In the genomic region with DNA sequence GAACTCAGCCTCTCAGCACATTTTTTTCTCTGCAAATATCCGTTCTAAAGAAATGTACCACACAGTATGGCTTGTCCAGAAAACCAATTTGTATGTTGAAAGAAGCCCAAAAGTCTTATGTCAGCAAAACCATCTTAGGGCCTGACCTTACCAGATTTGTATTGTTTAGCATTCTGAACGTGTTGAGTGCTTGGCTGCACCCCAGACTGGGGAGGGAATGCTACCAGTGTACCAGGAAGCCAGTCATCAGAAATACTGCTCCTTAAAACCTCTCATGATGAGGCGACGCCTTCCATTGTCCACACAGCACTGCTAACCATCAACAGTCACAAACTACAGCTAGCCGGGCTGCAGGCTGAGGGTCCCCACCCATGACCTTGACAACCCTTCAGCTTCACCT, we compare ENCODE assay signal across 22 mouse cellular contexts.
A peak's percentile ranks its signal among the peaks of the same experiment; 100 is the strongest.
DNase-seq lines count a peak whose midpoint lies in the region; ATAC-seq and TF ChIP-seq lines count a peak whose summit lies in the region.
"Had no signal": no experiment of that assay in that cellular context is flagged by ENCODE, and none has a peak within 500 bp of the region (broad histone marks: within the 10 kb centered on the region; RNA-seq: fewer than 3 reads in every experiment).

No protein-coding gene starts in this region.

- no peaks in the 10 kb centered on the region for H3K9me3 ChIP-seq in kidney, postnatal 0 days (replicated peaks; ENCODE audit: low read length)
- H3K9me3 ChIP-seq: embryonic facial prominence, embryonic 12.5 days; forebrain, embryonic 12.5 days; heart, embryonic 10.5 days; hindbrain, embryonic 15.5 days; neural tube, embryonic 13.5 days had no signal

- H3K27me3 ChIP-seq in kidney, postnatal 0 days (ENCODE audit: insufficient read depth, low read length): no peaks in the 10 kb centered on the region
- H3K27me3 ChIP-seq: hindbrain, embryonic 15.5 days had no signal

- H3K27ac ChIP-seq in kidney, postnatal 0 days: no peak overlapping the region
- H3K27ac ChIP-seq: embryonic facial prominence, embryonic 12.5 days; forebrain, embryonic 12.5 days; gastrocnemius, adult 2 months; heart, embryonic 10.5 days; hindbrain, embryonic 15.5 days; neural tube, embryonic 13.5 days had no signal

- no peaks in the 10 kb centered on the region for H3K36me3 ChIP-seq in kidney, postnatal 0 days (ENCODE audit: insufficient read depth, low read length)
- H3K36me3 ChIP-seq: embryonic facial prominence, embryonic 12.5 days; forebrain, embryonic 12.5 days; G1E; heart, embryonic 10.5 days; hindbrain, embryonic 15.5 days; neural tube, embryonic 13.5 days had no signal

- peak; percentile 29 for DNase-seq in kidney, postnatal 0 days (ENCODE audit: low spot score)
- no peak for DNase-seq in kidney, adult 9 months
- DNase-seq in ES-CJ7 (ENCODE audit: low read depth, low spot score): peak; percentile 28
- peak; percentile 38 for DNase-seq in fibroblast of lung, adult 2 months (ENCODE audit: low read depth)
- DNase-seq in lung, postnatal 10 days: peak; percentile 23
- DNase-seq in thymus, postnatal 4 days: no peak
- no peak for DNase-seq in layer of hippocampus, adult 8-10 months (ENCODE audit: low spot score in 2 of 2)
- no peak for DNase-seq in right cerebral cortex, postnatal 4 days
- DNase-seq: adrenal gland, postnatal 14 days; cerebellum, adult 2 months; cerebellum, postnatal 25 days; gastrocnemius, adult 2 months; midbrain, embryonic 14.5 days; thymus, postnatal 25 days had no signal

- no peak overlapping the region for H3K9ac ChIP-seq in kidney, postnatal 0 days (ENCODE audit: low read depth, low read length)
- H3K9ac ChIP-seq: embryonic facial prominence, embryonic 12.5 days; forebrain, embryonic 12.5 days; hindbrain, embryonic 15.5 days; neural tube, embryonic 13.5 days had no signal

- H3K4me3 ChIP-seq in kidney, postnatal 0 days (replicated peaks; ENCODE audit: low read depth, low read length): no peak overlapping the region
- H3K4me3 ChIP-seq: embryonic facial prominence, embryonic 12.5 days; forebrain, embryonic 12.5 days; gastrocnemius, adult 2 months; heart, embryonic 10.5 days; hindbrain, embryonic 15.5 days; myocyte; neural tube, embryonic 13.5 days had no signal

- WGBS in kidney, postnatal 0 days: 71% methylated on average over 5 of the region's 5 CpGs

- no peak for TF ChIP-seq CTCF in kidney, postnatal 0 days (IDR thresholded peaks at IDR 0.05; ENCODE audit: low read depth)

- H3K4me2 ChIP-seq in kidney, postnatal 0 days (ENCODE audit: low read length): no peak overlapping the region
- H3K4me2 ChIP-seq: embryonic facial prominence, embryonic 12.5 days; forebrain, embryonic 12.5 days; hindbrain, embryonic 15.5 days; neural tube, embryonic 13.5 days had no signal

- ATAC-seq in kidney, postnatal 0 days (replicated peaks; ENCODE audit: low FRiP score, low read depth): no peak
- ATAC-seq: CD4-positive, CD25-positive, alpha-beta regulatory T cell, adult 4 months had no signal

- H3K4me1 ChIP-seq in kidney, postnatal 0 days (replicated peaks; ENCODE audit: insufficient read depth, low read length): no peaks in the 10 kb centered on the region
- H3K4me1 ChIP-seq: hindbrain, embryonic 15.5 days; neural tube, embryonic 13.5 days had no signal

Comparison
In these comparisons a context has a peak if more than half of its experiments do, and no peak if none do; other contexts are left out.
1. DNase-seq: peak in kidney, postnatal 0 days (single experiment), ES-CJ7 (single experiment), fibroblast of lung, adult 2 months (single experiment) and lung, postnatal 10 days (single experiment); none in kidney, adult 9 months (single experiment), thymus, postnatal 4 days (single experiment), layer of hippocampus, adult 8-10 months (0 of 2) and right cerebral cortex, postnatal 4 days (single experiment).